Mouse (Mus musculus): ENCODE measurements around the gene Yju2.

The Yju2 gene

DNA sequence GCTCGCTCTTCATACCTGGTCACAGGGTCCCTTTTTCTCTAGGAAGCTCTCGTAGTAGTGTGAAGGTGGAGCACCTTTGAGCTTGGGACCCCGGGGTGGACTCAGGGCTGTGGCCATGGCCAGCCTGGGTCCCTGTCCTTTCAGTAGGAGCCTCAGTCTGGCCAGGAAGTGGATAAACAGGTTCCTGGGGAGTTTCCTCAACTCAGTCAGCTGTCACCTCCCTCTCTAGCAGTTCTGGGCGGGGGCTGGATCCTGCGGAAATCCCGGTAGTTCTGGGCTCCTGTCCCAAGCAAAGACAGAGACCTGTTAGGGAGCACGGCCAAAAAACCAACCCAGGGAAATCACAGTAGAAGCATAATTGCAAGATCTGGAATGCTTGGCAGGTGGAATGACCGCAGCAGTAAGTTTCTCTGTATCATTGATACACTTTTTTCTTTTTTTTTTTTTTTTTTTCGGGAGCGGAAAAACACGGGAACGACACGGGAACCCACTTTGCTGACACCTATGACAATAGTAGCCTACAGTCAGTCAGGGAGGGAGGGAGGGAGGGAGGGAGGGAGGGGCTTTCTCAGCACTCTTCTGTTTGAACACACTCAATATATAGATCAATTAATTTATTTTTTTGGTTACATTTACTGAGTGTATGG lies 46.6 kb downstream of the Yju2 start, which contains the start of the genes Stap2 and Mpnd:
Gene Stap2 (minus strand): TSS at position 170 of the 647 bp plus-strand sequence.
Gene Mpnd (plus strand): TSS at position 297 of the 647 bp plus-strand sequence.
- in situ Hi-C loops (cut with MseI, MboI), result no loop called here

DNA sequence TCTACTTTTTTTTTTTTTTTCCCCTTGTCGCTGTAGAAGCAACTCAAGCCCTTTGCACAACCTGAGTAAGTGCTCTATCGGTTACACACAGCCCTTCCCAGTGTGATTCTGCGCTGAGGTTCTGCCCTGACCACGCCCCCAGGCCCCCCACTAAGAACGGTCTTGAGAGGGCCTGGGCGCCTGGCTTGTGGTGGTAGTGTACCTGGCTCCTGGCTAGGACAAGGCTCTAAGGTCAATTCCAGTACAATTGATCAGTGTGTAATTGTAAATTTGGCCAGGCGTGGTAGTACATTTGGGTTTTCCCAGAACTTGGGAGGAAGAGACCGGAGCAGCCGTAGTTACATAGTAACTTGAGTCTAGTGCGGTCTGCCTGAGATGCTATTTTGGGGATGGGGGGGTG lies 48.1 kb downstream of the Yju2 start:
- in situ Hi-C loops (cut with MseI, MboI), result no loop called here

DNA sequence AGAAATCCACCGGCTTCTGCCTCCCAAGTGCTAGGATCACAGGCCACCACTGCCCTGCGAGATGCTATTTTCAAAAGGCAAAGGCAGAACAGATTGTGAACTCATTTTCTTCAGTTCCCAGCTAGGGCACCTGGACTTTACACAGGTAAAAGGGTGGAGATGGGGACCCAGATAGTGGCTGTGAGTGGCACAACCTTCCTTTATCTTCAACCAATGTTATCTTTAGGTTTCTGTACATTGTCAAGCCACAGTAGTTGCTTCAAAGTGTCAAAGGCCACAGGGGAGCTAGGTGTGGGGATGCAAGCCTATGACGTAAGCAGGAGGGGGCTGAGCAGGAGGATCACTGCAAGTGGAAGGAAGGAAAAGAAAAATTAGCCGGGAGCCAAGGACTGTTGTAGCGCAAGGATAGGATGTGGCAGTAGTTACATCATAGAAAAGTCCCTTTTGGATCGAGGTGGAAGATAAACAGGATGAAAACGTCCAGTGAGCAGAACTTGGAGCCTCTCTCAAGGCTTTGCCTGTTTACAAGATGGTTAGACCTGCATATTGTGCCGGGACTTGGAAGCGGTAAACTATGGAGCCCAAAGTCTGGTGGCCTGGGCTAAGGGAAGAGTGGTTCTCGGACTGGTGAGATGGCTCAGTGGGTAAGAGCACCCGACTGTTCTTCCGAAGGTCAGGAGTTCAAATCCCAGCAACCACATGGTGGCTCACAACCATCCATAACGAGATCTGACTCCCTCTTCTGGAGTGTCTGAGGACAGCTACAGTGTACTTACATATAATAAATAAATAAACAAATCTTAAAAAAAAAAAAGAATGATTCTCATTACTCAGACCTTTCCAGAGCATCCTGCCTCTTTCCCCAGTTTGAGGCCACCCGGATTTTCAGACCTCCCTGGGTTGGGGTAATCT lies 48.8 kb downstream of the Yju2 start:
- in situ Hi-C loops (cut with MseI, MboI), result no loop called here

DNA sequence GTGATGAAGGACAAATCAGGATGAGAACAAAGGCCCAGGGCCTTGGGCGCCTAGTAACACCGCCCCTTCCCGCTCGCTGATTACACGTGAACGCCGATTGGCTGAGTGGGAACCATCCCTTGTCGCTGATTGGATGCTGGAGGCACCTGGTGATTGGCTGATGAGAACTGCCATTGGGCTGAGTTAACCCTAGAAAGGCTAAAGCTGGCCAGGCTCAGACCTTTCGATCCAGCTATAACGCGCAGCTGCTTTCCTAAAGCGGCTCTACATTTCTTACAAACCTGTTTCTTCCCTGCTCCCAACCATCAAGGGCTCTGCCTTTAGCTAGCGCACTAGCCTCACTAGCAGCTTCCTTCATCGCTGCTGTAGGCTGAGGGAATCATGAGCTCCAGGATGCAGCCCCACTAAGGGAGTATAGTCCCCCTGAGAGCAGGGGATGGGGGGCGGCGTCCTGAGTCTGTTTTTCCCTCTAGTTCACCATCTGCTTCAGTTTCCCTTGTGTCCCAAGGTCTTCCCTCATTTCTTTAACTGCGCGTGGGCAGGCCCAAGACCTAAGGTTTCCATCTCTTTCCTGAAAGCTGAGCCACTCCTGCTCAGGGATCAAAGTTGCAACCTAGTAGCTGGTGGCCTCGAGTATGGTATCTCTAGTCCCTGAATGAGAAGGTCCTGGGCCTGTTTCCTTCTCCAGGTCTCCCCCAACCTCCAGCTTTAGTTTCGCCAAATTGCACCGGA lies 49.6 kb downstream of the Yju2 start:
- in situ Hi-C loops (cut with MseI, MboI), result no loop called here

DNA sequence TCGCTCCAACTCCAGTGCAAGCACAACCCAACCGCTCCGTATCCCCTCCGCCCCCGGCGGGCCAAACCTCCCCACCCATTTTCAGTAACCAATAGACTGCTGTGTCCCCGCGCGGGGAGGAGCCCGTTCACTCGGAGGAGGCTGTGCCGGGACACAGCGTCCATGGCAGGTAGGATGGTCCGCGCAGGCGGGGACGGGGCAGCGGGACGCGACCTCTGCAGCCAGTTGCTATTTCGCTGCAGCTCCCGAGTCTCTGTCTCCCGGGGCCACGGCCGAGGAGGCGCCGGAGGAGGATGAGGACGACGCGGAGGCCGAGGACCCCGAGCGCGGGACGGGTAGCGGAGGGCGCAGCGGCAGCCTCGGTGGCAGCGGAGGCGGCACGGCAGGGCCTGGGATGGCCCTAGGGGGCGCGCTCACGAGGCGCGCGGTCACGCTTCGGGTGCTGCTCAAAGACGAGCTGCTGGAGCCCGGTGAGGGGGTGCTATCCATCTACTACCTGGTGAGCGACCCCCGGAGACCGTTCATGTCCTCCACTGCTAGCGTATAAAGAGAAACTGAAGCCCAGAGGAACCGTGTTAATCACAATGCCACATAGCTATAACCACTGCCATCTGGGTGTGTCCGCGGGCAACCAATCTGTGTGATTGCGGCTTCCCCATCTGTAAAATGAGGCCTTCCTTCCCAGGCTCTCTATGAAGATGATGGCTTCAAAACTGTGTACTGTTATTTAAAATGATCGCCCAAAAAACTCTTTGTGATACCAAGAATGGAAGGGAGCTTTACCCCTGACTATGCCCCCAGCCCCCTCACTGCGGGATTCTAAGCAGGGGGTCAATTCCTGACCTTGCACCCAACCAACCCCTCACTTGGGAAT lies 50.4 kb downstream of the Yju2 start:
- in situ Hi-C loops (cut with MseI, MboI), result no loop called here

DNA sequence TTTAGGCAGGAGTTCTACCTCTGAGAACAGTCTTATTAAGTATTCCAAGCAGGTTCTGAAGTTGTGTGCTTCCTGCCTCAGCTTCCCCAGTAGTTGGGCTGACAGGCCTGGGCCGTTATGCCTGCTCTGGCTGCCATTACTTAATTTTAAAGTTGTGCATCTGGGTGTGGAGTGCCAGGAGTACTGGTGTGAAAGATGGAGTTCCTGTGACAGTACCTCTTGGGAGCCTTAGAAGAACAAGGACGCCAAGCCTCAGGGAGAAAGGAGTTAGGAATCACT lies 51.0 kb downstream of the Yju2 start:
- in situ Hi-C loops (cut with MseI, MboI), result loop anchor here in 1 of 2 experiments (10.0 kb wide), 1 partner anchor 45 kb away; no protein-coding TSS in a partner anchor

DNA sequence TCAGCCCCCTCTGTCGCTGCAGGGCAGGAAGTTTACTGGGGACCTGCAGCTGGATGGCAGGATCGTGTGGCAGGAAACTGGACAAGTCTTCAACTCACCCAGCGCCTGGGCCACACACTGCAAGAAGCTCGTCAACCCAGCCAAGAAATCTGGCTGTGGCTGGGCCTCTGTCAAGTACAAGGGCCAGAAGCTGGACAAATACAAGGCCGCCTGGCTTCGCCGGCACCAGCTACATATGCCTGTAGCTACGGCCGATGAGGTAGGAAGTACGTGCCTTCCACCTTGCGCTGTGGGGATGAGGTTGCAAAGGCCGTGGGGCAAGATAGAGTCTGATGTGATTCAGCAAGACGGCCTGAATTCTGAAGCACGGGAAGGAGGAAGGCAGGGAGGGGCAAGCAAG lies 51.4 kb downstream of the Yju2 start:
- in situ Hi-C loops (cut with MseI, MboI), result loop anchor here in 1 of 2 experiments (10.0 kb wide), 1 partner anchor 45 kb away; no protein-coding TSS in a partner anchor

DNA sequence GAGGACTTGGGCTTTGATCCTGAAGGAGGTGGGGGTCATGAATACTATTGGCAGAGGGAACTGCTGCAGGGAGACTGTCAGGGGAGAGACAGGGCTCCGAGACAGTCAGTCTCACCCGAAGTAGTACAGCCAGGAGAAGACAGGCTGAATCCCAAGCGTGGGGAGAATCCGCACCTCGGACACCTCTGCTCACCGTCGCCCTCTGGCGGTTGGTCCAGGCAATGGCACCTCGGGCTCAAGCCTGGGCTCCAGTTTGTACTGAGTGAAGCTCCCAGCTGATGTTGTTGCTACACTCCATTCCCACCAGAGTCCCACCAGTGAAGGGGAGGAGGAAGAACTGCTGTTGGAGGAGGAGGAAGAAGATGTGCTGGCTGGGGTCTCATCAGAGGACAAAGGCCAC lies 51.8 kb downstream of the Yju2 start:
- in situ Hi-C loops (cut with MseI, MboI), result loop anchor here in 1 of 2 experiments (10.0 kb wide), 1 partner anchor 46 kb away; no protein-coding TSS in a partner anchor

DNA sequence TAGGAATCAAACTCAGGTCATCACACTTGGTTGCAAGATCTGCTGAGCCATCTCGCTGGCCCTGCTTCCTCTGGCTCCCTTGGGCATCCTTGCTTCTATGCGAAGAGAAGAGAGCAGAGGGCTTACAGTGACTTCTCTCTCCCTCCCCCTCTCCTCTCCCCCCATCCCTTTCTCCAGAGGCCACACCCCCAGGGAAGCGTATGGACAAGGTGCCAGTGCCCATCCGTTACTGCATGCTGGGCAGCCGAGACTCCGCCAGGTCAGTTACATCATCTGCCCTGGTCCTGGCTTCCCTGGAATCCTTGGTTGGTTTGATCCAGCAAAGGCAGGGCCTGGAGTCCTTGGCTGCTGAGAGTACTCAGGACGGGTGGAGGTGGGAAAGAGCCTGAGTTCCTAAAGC lies 52.5 kb downstream of the Yju2 start:
- in situ Hi-C loops (cut with MseI, MboI), result loop anchor here in 1 of 2 experiments (10.0 kb wide), 1 partner anchor 47 kb away; no protein-coding TSS in a partner anchor

DNA sequence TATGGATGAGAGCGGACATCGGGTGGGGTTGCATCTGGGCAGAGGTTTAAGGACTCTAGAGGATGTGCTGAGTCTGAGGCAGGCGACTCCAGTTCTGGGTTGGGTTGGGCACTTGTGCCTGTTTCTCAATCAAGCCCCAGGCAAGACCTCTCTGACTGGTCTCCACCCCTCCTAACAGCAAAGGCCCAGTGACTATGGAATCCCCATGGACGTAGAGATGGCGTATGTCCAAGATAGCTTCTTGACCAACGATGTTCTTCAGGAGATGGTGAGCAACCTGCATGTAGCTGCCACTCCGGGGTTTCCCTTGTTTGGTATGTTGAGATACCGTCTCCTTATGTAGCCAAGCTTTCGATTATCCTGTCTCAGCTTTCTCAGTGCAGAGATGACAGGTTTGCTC lies 56.4 kb downstream of the Yju2 start:
- in situ Hi-C loops (cut with MseI, MboI), result loop anchor here (5.0 to 10.0 kb wide), 2 partner anchors 43 to 50 kb away; partner anchors contain the start of gene Shd (in 1 of the 2)

DNA sequence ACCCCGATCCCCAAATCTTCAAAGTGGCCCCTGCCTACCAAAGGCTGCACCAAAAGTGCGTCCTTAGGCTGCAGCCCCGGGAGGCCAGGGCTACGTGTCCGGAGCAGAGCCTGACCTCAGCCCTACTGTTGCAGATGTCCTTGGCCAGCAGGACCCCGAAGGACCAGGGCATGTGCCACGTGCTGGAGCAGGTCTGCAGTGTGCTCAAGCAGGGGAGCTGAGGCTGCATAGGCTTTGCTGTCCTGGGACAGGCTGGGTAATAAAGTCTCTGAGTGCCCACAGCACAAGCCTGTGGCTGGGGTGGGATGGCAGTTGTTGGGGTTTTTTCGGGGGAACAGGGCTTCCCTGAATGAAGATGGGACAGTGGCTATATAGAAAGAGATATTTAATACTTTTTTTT lies 57.5 kb downstream of the Yju2 start:
- in situ Hi-C loops (cut with MseI, MboI), result loop anchor here (5.0 to 10.0 kb wide), 2 partner anchors 44 to 52 kb away; partner anchors contain the start of gene Shd (in 1 of the 2)

DNA sequence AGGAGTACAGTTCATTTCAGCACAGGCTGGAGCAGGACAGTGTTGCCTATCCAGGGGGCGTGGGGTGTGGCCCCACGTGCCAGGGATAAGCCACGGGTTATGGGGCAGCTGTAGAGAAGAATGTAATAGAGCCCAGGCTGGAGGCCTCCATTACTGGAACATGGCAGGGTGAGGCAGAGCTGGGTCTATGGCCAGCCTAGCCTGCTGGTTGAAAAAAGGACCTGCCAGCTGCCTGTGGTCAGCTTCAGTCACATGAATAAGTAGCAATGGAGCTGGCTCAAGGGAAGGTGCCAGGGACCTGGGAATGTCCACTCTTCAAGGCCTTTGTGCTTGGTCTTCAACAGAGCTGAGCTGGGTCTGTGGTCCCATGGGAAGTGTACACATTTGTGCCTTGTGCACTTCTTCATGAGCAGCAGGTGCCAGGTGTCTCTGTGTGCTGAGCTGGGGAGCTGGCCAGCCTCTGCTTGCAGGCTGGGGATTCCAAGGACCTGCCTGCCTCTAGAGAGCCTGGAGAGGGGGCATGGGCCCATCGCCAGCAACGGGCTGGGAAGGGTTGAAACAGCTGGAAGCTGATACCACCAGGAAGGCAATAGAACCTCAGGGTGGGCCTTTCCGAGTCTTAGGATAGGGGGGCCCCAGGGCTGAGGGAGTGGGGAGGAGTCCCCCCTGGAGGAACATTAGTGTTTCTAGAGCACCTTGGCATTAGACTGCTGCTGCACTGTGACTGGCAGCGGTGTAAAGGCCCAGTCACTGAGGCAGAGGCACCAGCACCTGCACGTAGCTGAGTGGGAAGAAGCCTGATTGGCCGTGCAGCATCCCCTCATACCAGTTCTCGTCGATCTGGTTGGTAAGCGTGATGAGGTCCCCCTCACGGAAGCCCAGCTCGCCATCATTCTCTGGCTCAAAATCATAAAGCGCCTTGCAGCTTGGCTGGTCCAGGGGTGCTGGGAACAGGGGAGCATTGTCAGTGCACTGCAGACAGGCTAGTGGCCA lies 58.2 kb downstream of the Yju2 start:
- in situ Hi-C loops (cut with MseI, MboI), result loop anchor here (5.0 to 10.0 kb wide), 2 partner anchors 45 to 52 kb away; partner anchors contain the start of gene Shd (in 1 of the 2)

DNA sequence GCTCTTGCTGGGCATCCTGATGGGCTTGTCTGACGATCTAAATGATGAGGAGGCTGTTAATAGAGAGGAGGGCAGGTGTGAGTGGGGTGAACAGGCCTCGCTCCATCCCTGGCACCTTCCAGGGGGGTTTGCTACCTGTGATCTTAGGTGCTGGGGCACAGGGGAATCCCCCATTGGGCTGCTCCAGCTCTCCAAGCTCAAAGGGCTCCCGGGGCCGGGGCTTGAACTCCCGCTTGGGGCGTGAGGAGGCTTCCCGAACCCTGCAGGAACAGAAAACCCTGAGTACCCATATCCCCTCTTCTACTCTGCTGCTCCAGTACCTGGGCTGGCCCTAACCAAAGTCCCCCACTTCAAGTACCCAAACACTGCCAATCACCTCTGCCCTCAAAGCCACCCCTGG lies 58.9 kb downstream of the Yju2 start:
- in situ Hi-C loops (cut with MseI, MboI), result loop anchor here (5.0 to 10.0 kb wide), 2 partner anchors 46 to 53 kb away; partner anchors contain the start of gene Shd (in 1 of the 2)

All from mouse trophoblast stem cell (cell line).